Mouse (Mus musculus): ENCODE measurements at regions not wholly inside any gene's neighbourhood (a gene's known extent, or its start where the extent isn't known, plus 50 kb on each side); places are given as distances from the start of the nearest gene placed in this dataset.

GRCm38 (mm10) chr13:101545344-101546181, 222.5 kb downstream of the Pik3r1 start:
- no peak overlapping the region for H3K4me2 ChIP-seq (ENCODE audit: insufficient read depth, low read depth, poor library complexity, severe bottlenecking)

GRCm38 (mm10) chr13:101540391-101541191, 227.4 kb downstream of the Pik3r1 start:
- H3K4me3 ChIP-seq (replicated peaks in 1 of 3; ENCODE audit: low read depth in 2 of 3, low read length in 2 of 3, poor library complexity in 1 of 3), result peak overlapping the region in 2 of 3 experiments; percentile 16 to 20
- peak overlapping the region; percentile 13; the same call in 1 of the 2 replicates for H3K4me2 ChIP-seq (ENCODE audit: insufficient read depth, low read depth, poor library complexity, severe bottlenecking)
- DNase-seq (ENCODE audit: extremely low read depth), result peak; percentile 72
- in situ Hi-C loops (cut with MboI; ENCODE audit: low pct_ligation_motif_present, low pct_unique_long_range_greater_than_20kb, low sequenced_read_pairs) (loop anchor here (10.0 kb wide), 1 partner anchor 124 kb away; no protein-coding TSS in a partner anchor), dilution Hi-C loops (cut with MboI; ENCODE audit: extremely low pct_ligation_motif_present, extremely low pct_unique_long_range_greater_than_20kb, low sequenced_read_pairs) (no loop called here)
- H3K36me3 ChIP-seq (replicated peaks in 1 of 2; ENCODE audit: control insufficient read depth in 1 of 2, insufficient read depth in 1 of 2, low read length in 1 of 2), result no peaks in the 10 kb centered on the region
- no peak overlapping the region for H3K27ac ChIP-seq (ENCODE audit: insufficient read depth, low read depth)
- no peaks in the 10 kb centered on the region for H3K27me3 ChIP-seq (replicated peaks)
- no peaks in the 10 kb centered on the region for H3K79me2 ChIP-seq (replicated peaks; ENCODE audit: control insufficient read depth, extremely low read depth, insufficient read depth, poor library complexity, severe bottlenecking)
- peaks cover 17 to 44% of the 10 kb centered on the region in 2 experiments for H3K4me1 ChIP-seq (ENCODE audit: control insufficient read depth in 1 of 2, insufficient read depth in 2 of 2)
- no peak overlapping the region for H3K9ac ChIP-seq (ENCODE audit: insufficient read depth, low read depth)
- no peaks in the 10 kb centered on the region for H3K9me3 ChIP-seq (replicated peaks; ENCODE audit: low read length)
- TF ChIP-seq MXI1 (IDR thresholded peaks at IDR 0.05; ENCODE audit: low read depth, low read length), result no peak
- no peak for TF ChIP-seq CTCF (conservative IDR thresholded peaks at IDR 0.05 in 1 of 2, IDR thresholded peaks at IDR 0.05 in 1 of 2; ENCODE audit: low read depth in 2 of 2, low read length in 2 of 2)
- no peak for TF ChIP-seq RAD21 (IDR thresholded peaks at IDR 0.05; ENCODE audit: low read depth, low read length)
- no peak for TF ChIP-seq UBTF (IDR thresholded peaks at IDR 0.05; ENCODE audit: low read depth, low read length)
- no peak for TF ChIP-seq MAZ (IDR thresholded peaks at IDR 0.05; ENCODE audit: low read depth, low read length)
- no peak for TF ChIP-seq TCF12 (IDR thresholded peaks at IDR 0.05; ENCODE audit: low read depth, low read length)
- no peak for TF ChIP-seq E2F4 (IDR thresholded peaks at IDR 0.05; ENCODE audit: insufficient replicate concordance, low read depth, low read length)
- TF ChIP-seq USF2 (conservative IDR thresholded peaks at IDR 0.05; ENCODE audit: low read depth, low read length), result no peak
- TF ChIP-seq ZNF384 (IDR thresholded peaks at IDR 0.05; ENCODE audit: low read depth, low read length), result no peak
- no peak for TF ChIP-seq ZC3H11A (IDR thresholded peaks at IDR 0.05; ENCODE audit: low read depth, low read length)
- TF ChIP-seq ZKSCAN1 (IDR thresholded peaks at IDR 0.05; ENCODE audit: borderline replicate concordance, low read depth, low read length), result no peak
- no peak for TF ChIP-seq ZMIZ1 (IDR thresholded peaks at IDR 0.05; ENCODE audit: low read depth, low read length)
- peak; percentile 60 for TF ChIP-seq MAX (IDR thresholded peaks at IDR 0.05; ENCODE audit: low read length)
- no peak for TF ChIP-seq KAT2A (IDR thresholded peaks at IDR 0.05; ENCODE audit: insufficient replicate concordance, low read length)
- no peak for TF ChIP-seq USF1 (IDR thresholded peaks at IDR 0.05; ENCODE audit: low read depth, low read length)
- TF ChIP-seq SMC3 (IDR thresholded peaks at IDR 0.05; ENCODE audit: low read depth, low read length), result no peak
- no peak for TF ChIP-seq POLR2AphosphoS2 (IDR thresholded peaks at IDR 0.05; ENCODE audit: low read depth, low read length)
- no peak for TF ChIP-seq NELFE (IDR thresholded peaks at IDR 0.05; ENCODE audit: low read depth, low read length)
- peak; percentile 70 for TF ChIP-seq BHLHE40 (IDR thresholded peaks at IDR 0.05; ENCODE audit: low read depth, low read length)
- TF ChIP-seq GABPA (IDR thresholded peaks at IDR 0.05; ENCODE audit: insufficient replicate concordance, low read depth, low read length), result no peak
- peak; percentile 66; the same call in 1 of the 2 replicates for TF ChIP-seq SIN3A (IDR thresholded peaks at IDR 0.05; ENCODE audit: low read length)
- TF ChIP-seq CHD1 (IDR thresholded peaks at IDR 0.05; ENCODE audit: low read depth, low read length), result no peak
- TF ChIP-seq NRF1 (IDR thresholded peaks at IDR 0.05; ENCODE audit: low read depth, low read length), result no peak; the same call in 1 of the 2 replicates
- TF ChIP-seq RCOR1 (conservative IDR thresholded peaks at IDR 0.05; ENCODE audit: low read depth, low read length), result no peak
- no peak; the same call in 1 of the 2 replicates for TF ChIP-seq IRF4 (IDR thresholded peaks at IDR 0.05; ENCODE audit: low read depth, low read length)
- TF ChIP-seq PAX5 (IDR thresholded peaks at IDR 0.05; ENCODE audit: low read length), result no peak

More at GRCm38 (mm10) chr13:101545344-101546181, 222.5 kb downstream of the Pik3r1 start:
- no peaks in the 10 kb centered on the region for H3K27me3 ChIP-seq (replicated peaks)
- H3K4me3 ChIP-seq (replicated peaks in 1 of 3; ENCODE audit: low read depth in 2 of 3, low read length in 2 of 3, poor library complexity in 1 of 3), result no peak overlapping the region
- DNase-seq (ENCODE audit: extremely low read depth), result no peak
- in situ Hi-C loops (cut with MboI; ENCODE audit: low pct_ligation_motif_present, low pct_unique_long_range_greater_than_20kb, low sequenced_read_pairs), result loop anchor here (10.0 kb wide), 1 partner anchor 119 kb away; no protein-coding TSS in a partner anchor
- H3K36me3 ChIP-seq (replicated peaks in 1 of 2; ENCODE audit: control insufficient read depth in 1 of 2, insufficient read depth in 1 of 2, low read length in 1 of 2), result no peaks in the 10 kb centered on the region
- dilution Hi-C loops (cut with MboI; ENCODE audit: extremely low pct_ligation_motif_present, extremely low pct_unique_long_range_greater_than_20kb, low sequenced_read_pairs), result no loop called here
- no peaks in the 10 kb centered on the region for H3K9me3 ChIP-seq (replicated peaks; ENCODE audit: low read length)
- TF ChIP-seq ZKSCAN1 (IDR thresholded peaks at IDR 0.05; ENCODE audit: borderline replicate concordance, low read depth, low read length) (no peak), MYC (IDR thresholded peaks at IDR 0.05; ENCODE audit: low read depth, low read length) (no peak), ELF1 (IDR thresholded peaks at IDR 0.05; ENCODE audit: low read depth, low read length) (no peak), ZMIZ1 (IDR thresholded peaks at IDR 0.05; ENCODE audit: low read depth, low read length) (no peak), ZC3H11A (IDR thresholded peaks at IDR 0.05; ENCODE audit: low read depth, low read length) (no peak), MAX (IDR thresholded peaks at IDR 0.05; ENCODE audit: low read length) (no peak), GABPA (IDR thresholded peaks at IDR 0.05; ENCODE audit: insufficient replicate concordance, low read depth, low read length) (no peak), RAD21 (IDR thresholded peaks at IDR 0.05; ENCODE audit: low read depth, low read length) (no peak), POLR2A (IDR thresholded peaks at IDR 0.05; ENCODE audit: low read depth, low read length) (no peak)
- no peaks in the 10 kb centered on the region for H3K79me2 ChIP-seq (replicated peaks; ENCODE audit: control insufficient read depth, extremely low read depth, insufficient read depth, poor library complexity, severe bottlenecking)
- peaks cover 5 to 23% of the 10 kb centered on the region in 2 experiments for H3K4me1 ChIP-seq (ENCODE audit: control insufficient read depth in 1 of 2, insufficient read depth in 2 of 2)
- no peak overlapping the region for H3K27ac ChIP-seq (ENCODE audit: insufficient read depth, low read depth)
- H3K9ac ChIP-seq (ENCODE audit: insufficient read depth, low read depth), result no peak overlapping the region

All from CH12.LX (cell line).